Mouse (Mus musculus) layer of hippocampus, adult 2 months (tissue): ENCODE results near the gene Ppfia4. TPM values are rescaled to one million over a fixed set of nuclear protein-coding genes. Genes with fewer than 3 reads are reported as not detected.
A peak's percentile ranks its signal among the peaks of the same experiment; 100 is the strongest.
"Not testable (repeated sequence)": the region's sequence is repeated elsewhere in the genome, so short reads cannot be mapped to it uniquely, and the experiment has no call there.

Experiments used
- DNase-seq, 2 experiments: peaks; one replicate each; pipeline ENCODE4 v3.0.0; 2022; ENCODE audit warnings: low spot score in 2 of 2
- H3K27ac ChIP-seq: fragments of 200-600 bp; 2 replicates; pipeline ENCODE4 v1.8.1; 2022
- H3K4me3 ChIP-seq: fragments of 200-600 bp; 2 replicates; pipeline ENCODE4 v1.8.1; 2022; ENCODE audit warnings: mild to moderate bottlenecking
- CTCF ChIP-seq: fragments of 200-600 bp; conservative IDR thresholded peaks from 2 replicates; pipeline ENCODE4 v1.8.1; 2022; ENCODE audit warnings: antibody characterized with exemption, mild to moderate bottlenecking, moderate library complexity
- total RNA-seq, 2 experiments: library from RNA; stranded (reverse); gene quantifications; 2 replicates each; pipeline ENCODE4 v1.2.3; 2021

Gene Ppfia4
- total RNA-seq, 2 experiments from 2014 or later = 71.9 to 79.7 TPM

GRCm38 (mm10) chr1:134270026-134270425, 62.7 kb downstream of the Ppfia4 start:
- no peak for DNase-seq
- no peak overlapping the region for H3K27ac ChIP-seq
- no peak for TF ChIP-seq CTCF

GRCm38 (mm10) chr1:134265797-134266196, 66.9 kb downstream of the Ppfia4 start:
- TF ChIP-seq CTCF = no peak
- DNase-seq = no peak
- H3K4me3 ChIP-seq = no peak overlapping the region
- H3K27ac ChIP-seq = peak overlapping the region; percentile 59; the same call in 1 of the 2 replicates

More at GRCm38 (mm10) chr1:134270026-134270425, 62.7 kb downstream of the Ppfia4 start:
- H3K4me3 ChIP-seq = no peak overlapping the region

- no peak for TF ChIP-seq CTCF
- Histone ChIP-seq H3K27ac (no peak overlapping the region), H3K4me3 (no peak overlapping the region)
- DNase-seq = no peak
These were observed 68.4 kb downstream of the Ppfia4 start for GRCm38 (mm10) chr1:134264341-134264740.

- not testable (repeated sequence) for DNase-seq, H3K4me3 ChIP-seq, H3K27ac ChIP-seq
These were observed 83.0 kb downstream of the Ppfia4 start for GRCm38 (mm10) chr1:134249681-134250080.

Other genes with a start within 250 kb of the Ppfia4 start
- under 1 TPM in 1 of 2 experiments, not detected in 1; 0.20 TPM for gene Chit1, start 221.7 kb downstream of the Ppfia4 start, total RNA-seq
- 10 to 100 TPM; 11.1 to 12.4 TPM for gene Chil1, start 150.8 kb downstream of the Ppfia4 start, total RNA-seq
- gene Mybph, start 139.5 kb downstream of the Ppfia4 start, total RNA-seq = not detected
- gene Adora1, start 97.5 kb downstream of the Ppfia4 start, total RNA-seq = 100 to 1,000 TPM; 202 to 221 TPM
- not detected for gene Myog, start 42.9 kb downstream of the Ppfia4 start, total RNA-seq
- gene Tmem183a, start 29.1 kb upstream of the Ppfia4 start, total RNA-seq = 10 to 100 TPM; 73.5 to 76.7 TPM
- gene 4933406M09Rik, start 53.0 kb upstream of the Ppfia4 start, total RNA-seq = not detected
- 10 to 100 TPM; 27.4 to 39.9 TPM for gene Cyb5r1, start 72.6 kb upstream of the Ppfia4 start, total RNA-seq
- gene Adipor1, start 82.5 kb upstream of the Ppfia4 start, total RNA-seq = 10 to 100 TPM; 53.1 to 55.2 TPM
- gene Klhl12, start 122.6 kb upstream of the Ppfia4 start, total RNA-seq = 10 to 100 TPM; 43.5 to 44.4 TPM
- 10 to 100 TPM; 22.3 to 23.6 TPM for gene Rabif, start 161.7 kb upstream of the Ppfia4 start, total RNA-seq
- not detected for gene Mgat4e, start 216.8 kb upstream of the Ppfia4 start, total RNA-seq
- gene Kdm5b, start 227.2 kb upstream of the Ppfia4 start, total RNA-seq = 10 to 100 TPM; 69.1 to 72.6 TPM